Mouse (Mus musculus) myocyte (in vitro differentiated cells): ENCODE results near the gene Zcchc7.

ENCODE experiments used
- CEBPB ChIP-seq: IDR thresholded peaks from 2 replicates; pipeline ENCODE4 v1.6.1; 2011; ENCODE audit warnings: mild to moderate bottlenecking, moderate library complexity; ENCODE audit not compliant: poor library complexity, insufficient read depth, severe bottlenecking
- MAX ChIP-seq: IDR thresholded peaks from one replicate; pipeline ENCODE4 v1.6.1; 2011; ENCODE audit warnings: low read depth, mild to moderate bottlenecking, control low read depth
- POLR2A ChIP-seq: IDR thresholded peaks from one replicate; pipeline ENCODE4 v1.6.1; 2011; ENCODE audit warnings: low read depth, mild to moderate bottlenecking, control low read depth, moderate library complexity; ENCODE audit not compliant: insufficient read length

- TF ChIP-seq POLR2A = no peak
- no peak for TF ChIP-seq MAX
- TF ChIP-seq CEBPB = no peak
Measured at GRCm38 (mm10) chr4:44931732-44932131, 176.1 kb downstream of the Zcchc7 start.
